Mouse (Mus musculus) lung, embryonic 16.5 days (tissue): Measurements from ENCODE around the gene Arpp19. TPM values are rescaled to one million over a fixed set of nuclear protein-coding genes. Genes with fewer than 3 reads are reported as not detected.

ENCODE experiments used
- ATAC-seq: fragments of 200-750 bp; cut with Nextera tagmentation; 2 replicates; pipeline ENCODE4 v1.8.0; 2017; ENCODE audit warnings: low read depth, mild to moderate bottlenecking, moderate library complexity
- H3K27ac ChIP-seq: fragments of 300-500 bp; sonication (generic); 2 replicates; pipeline ENCODE4 v1.5.1; 2014; ENCODE audit warnings: mild to moderate bottlenecking, control low read depth, low read length
- H3K27me3 ChIP-seq: fragments of 300-500 bp; sonication (generic); 2 replicates; pipeline ENCODE4 v1.6.1; 2014; ENCODE audit warnings: low read depth, low read length, mixed read lengths; ENCODE audit not compliant: control insufficient read depth, insufficient read depth
- H3K36me3 ChIP-seq: fragments of 300-500 bp; sonication (generic); 2 replicates; pipeline ENCODE4 v1.6.1; 2014; ENCODE audit warnings: low read length; ENCODE audit not compliant: control insufficient read depth, insufficient read depth
- H3K4me1 ChIP-seq: fragments of 300-500 bp; sonication (generic); replicated peaks from 2 replicates; pipeline ENCODE4 v1.6.1; 2014; ENCODE audit warnings: low read length, mixed read lengths; ENCODE audit not compliant: control insufficient read depth, insufficient read depth
- H3K4me2 ChIP-seq: fragments of 300-500 bp; sonication (generic); 2 replicates; pipeline ENCODE4 v1.6.1; 2014; ENCODE audit warnings: low read depth, low read length, control low read depth
- H3K4me3 ChIP-seq: fragments of 300-500 bp; sonication (generic); 2 replicates; pipeline ENCODE4 v1.5.1; 2014; ENCODE audit warnings: mild to moderate bottlenecking, low read length, control low read depth
- H3K9ac ChIP-seq: fragments of 300-500 bp; sonication (generic); 2 replicates; pipeline ENCODE4 v1.6.1; 2014; ENCODE audit warnings: low read length, control low read depth
- H3K9me3 ChIP-seq: fragments of 300-500 bp; sonication (generic); 2 replicates; pipeline ENCODE4 v1.6.1; 2016; ENCODE audit warnings: low read length; ENCODE audit not compliant: control insufficient read depth
- WGBS: fragments of 180-500 bp; shearing (Covaris S2); extraction: QIAGEN DNeasy Blood & Tissue Kit; methylation state at CpG from one replicate; pipeline ENCODE4 v1.1.7; 2014; 5-methylcytosine and 5-hydroxymethylcytosine counted together
- polyA plus RNA-seq: library from polyadenylated mRNA; unstranded; fragments of >200 nt; fragmentation: Nextera tagmentation; extraction: Ambion mirVana; gene quantifications from 2 replicates; pipeline ENCODE4 v1.2.1, GENCODE M21; 2015

Arpp19 gene
- polyA plus RNA-seq, result 257 and 306 TPM in 2 replicates

DNA sequence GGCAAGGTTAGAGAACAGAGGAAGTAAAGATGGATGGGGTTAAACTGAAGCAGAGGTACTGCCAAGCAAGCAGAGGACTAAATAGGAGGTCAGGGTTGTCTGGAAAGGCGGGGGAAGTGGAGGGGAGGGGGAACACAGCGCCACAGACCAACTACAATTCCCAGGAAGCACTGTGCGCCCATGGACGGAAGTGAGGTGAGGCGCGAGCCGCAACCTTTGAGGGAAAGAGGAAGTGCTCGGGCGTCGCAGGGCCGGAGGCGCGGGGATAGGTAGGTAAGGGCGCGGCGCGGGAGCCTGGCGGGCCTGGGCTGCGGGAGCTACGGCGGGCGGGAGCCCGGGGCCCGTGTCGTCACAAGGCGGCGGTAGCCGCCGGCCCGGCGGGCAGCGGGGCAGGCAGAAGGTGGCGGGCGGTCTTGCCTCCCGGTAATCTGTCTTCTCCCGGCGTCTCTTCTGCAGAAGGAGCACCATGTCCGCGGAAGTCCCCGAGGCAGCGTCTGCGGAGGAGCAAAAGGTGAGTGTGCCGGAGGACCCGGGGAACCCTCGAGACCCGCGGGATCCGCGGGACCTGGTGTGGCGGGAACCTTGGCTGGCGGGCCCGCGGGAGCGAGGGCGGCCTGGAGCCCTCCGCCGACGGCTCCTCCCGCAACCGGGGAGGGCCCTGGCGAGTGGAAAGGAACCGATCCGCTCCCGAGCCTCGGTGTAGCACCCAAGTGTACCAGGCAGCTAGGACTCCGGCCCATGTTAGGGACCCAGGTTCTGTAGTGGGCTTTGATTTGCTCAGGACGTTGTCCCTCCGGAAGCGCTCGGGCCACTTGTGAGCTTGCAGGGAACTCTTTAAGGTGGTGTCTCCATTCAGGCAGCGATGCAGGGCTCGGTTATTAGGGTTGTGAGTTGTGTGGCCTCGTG is at the start of gene Arpp19:
Gene Arpp19 (plus strand): TSS at position 164 of the 906 bp plus-strand sequence.
- H3K27ac ChIP-seq, result peak within 1 kb of the TSS; percentile 61
- H3K36me3 ChIP-seq, result no peaks in the 10 kb centered on the region; the same call in 1 of the 2 replicates
- H3K4me2 ChIP-seq, result peak within 1 kb of the TSS; percentile 68
- ATAC-seq, result peak; percentile 98
- H3K9me3 ChIP-seq, result no peaks in the 10 kb centered on the region
- H3K4me3 ChIP-seq, result peak within 1 kb of the TSS; percentile 99
- peak within 1 kb of the TSS; percentile 96 for H3K9ac ChIP-seq
- H3K27me3 ChIP-seq, result no peaks in the 10 kb centered on the region
- WGBS, result under 1% methylated on average over 69 of the region's 73 CpGs
- peaks cover 12% of the 10 kb centered on the region; the same call in 1 of the 2 replicates for H3K4me1 ChIP-seq

DNA sequence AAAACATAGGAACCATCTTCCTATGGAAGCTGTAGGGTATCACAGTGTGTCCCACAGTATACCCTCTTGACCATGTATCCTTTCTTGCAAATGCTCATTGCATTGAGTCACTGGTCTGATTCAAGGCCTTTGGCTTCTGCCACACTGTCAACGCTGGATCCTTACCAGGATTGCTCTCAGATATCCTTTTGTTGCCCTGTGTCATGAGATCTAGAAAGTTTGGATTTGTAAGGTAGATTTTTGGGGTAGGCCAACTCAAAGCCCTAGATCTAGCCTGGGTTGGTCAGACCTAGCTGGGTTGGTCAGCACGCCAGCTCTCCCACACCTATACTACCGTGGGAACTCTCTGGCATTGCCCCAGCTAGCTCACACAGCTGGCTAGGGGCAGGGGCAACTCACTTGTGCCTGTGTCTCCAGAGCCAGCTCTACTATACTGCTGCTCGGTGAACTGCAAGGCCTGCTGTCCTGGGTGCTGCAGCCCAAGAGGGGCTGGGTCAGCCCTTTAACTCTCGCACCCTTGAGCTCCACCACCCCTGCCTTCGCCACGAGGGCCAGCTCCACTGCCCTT is 48.4 kb upstream of the Arpp19 start:
- no peak overlapping the region for H3K4me2 ChIP-seq
- no peak overlapping the region for H3K27ac ChIP-seq
- no peaks in the 10 kb centered on the region for H3K36me3 ChIP-seq
- H3K9ac ChIP-seq, result no peak overlapping the region
- H3K4me3 ChIP-seq, result no peak overlapping the region
- no peaks in the 10 kb centered on the region for H3K4me1 ChIP-seq
- 84% methylated on average over 7 of the region's 7 CpGs for WGBS
- ATAC-seq, result no peak
- no peaks in the 10 kb centered on the region for H3K9me3 ChIP-seq
- H3K27me3 ChIP-seq, result no peaks in the 10 kb centered on the region

DNA sequence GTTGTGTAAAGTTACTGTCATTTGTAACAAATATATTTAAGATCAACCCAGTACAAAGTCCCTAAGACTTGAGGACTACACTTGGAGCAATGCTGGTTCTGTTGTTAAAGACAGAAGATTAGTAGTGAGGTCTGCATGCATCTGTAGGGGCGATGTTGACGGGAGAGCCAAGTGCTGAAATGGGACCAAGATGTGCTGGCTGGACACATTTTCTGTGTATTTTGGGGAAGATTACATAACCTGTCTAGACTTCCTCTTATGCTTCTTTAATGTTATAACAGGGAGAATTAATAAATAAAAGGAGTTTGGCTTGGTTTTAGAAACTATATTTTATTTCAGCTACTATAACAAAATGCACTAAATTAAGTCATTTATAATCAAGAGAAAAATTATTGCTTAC is 47.4 kb upstream of the Arpp19 start:
- Histone ChIP-seq H3K4me2 (no peak overlapping the region), H3K4me1 (no peaks in the 10 kb centered on the region), H3K36me3 (no peaks in the 10 kb centered on the region), H3K27ac (no peak overlapping the region), H3K9ac (no peak overlapping the region), H3K9me3 (no peaks in the 10 kb centered on the region), H3K27me3 (no peaks in the 10 kb centered on the region), H3K4me3 (no peak overlapping the region)
- ATAC-seq, result no peak
- 77% methylated on average over 2 of the region's 2 CpGs for WGBS

DNA sequence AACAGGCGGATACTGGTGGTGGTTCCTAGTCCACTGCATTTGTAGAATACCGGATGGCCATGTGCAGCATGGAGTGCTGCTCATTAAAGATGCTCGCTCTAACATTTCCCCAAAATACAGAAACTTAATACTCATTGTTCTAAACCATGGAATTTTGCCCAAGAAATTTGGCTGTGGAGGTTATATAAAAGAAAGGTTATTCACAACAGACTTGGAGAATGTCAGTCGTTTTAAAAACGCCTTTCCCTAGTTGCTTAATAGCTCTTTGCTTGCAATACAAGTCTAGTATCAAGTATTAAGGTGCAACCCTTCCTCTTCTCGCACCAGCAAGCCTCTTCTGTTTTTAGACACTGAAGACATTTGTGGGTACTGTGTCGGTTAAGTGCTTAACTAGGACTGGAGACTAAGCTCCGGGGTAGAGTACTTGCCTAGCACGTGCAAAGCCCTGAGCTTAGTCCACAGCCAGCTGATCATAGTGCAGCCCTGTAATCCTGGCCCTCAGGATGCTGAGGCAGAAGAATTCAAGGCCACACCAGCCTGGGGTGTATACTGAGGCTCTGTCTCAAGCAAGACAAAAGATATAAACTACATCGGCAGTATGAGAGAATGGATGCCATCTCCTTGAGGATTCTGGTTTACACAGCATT is 42.7 kb upstream of the Arpp19 start:
- Histone ChIP-seq H3K36me3 (no peaks in the 10 kb centered on the region), H3K27me3 (no peaks in the 10 kb centered on the region), H3K9ac (no peak overlapping the region), H3K4me2 (no peak overlapping the region), H3K9me3 (no peaks in the 10 kb centered on the region), H3K4me1 (no peaks in the 10 kb centered on the region; the same call in 1 of the 2 replicates), H3K4me3 (no peak overlapping the region), H3K27ac (no peak overlapping the region)
- 80% methylated on average over 10 of the region's 10 CpGs for WGBS
- ATAC-seq, result no peak

DNA sequence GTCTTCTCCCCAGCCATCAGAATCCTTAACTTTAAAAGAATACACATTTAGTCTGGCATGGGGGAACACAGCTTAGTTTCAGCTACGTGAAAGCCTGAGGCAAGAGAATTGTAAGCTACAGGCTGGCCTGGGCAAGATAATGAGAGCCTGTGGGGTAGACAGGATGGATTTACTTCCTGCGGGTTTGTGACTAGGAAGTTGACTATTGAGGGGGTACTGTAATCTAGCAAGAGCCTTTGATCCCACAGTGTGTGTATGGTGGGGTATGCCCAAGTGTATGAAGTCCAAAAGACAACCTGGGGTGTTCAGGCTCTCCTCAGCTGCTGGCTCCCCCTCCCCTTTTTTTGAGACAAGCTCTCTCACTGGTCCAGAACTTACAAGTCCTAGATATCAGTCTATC is 41.1 kb upstream of the Arpp19 start:
- no peak overlapping the region for H3K27ac ChIP-seq
- no peak for ATAC-seq

DNA sequence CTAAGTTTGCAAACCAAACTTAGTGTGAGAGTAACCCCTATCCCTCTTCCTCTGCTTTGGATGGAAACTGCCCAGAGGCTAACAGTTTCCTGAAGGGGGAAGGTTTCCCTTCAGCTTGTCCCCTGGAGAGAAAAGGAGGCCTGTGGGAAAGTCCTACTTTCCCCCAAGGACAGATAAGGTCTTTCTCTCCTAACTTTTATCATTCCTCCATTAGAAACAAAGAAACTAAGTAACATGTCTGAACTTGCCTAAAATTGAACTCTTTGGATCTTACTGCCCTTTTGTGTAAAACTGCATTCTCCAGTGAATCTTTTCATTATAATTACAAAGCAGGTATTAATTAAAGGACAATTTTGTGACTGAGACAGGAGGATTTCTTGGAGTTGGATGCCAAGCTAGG is 39.4 kb upstream of the Arpp19 start:
- no peaks in the 10 kb centered on the region for H3K36me3 ChIP-seq
- H3K27ac ChIP-seq, result no peak overlapping the region
- no peak overlapping the region for H3K4me3 ChIP-seq
- H3K4me1 ChIP-seq, result peaks cover 14% of the 10 kb centered on the region
- H3K9me3 ChIP-seq, result no peaks in the 10 kb centered on the region
- no peak for ATAC-seq
- no peaks in the 10 kb centered on the region for H3K27me3 ChIP-seq
- H3K9ac ChIP-seq, result no peak overlapping the region
- H3K4me2 ChIP-seq, result no peak overlapping the region

More for the DNA sequence above, 41.1 kb upstream of the Arpp19 start:
- WGBS, result 61% methylated on average over 2 of the region's 2 CpGs
- no peaks in the 10 kb centered on the region for H3K9me3 ChIP-seq
- peaks cover 4% of the 10 kb centered on the region for H3K4me1 ChIP-seq
- no peak overlapping the region for H3K9ac ChIP-seq
- H3K27me3 ChIP-seq, result no peaks in the 10 kb centered on the region
- H3K4me3 ChIP-seq, result no peak overlapping the region
- no peak overlapping the region for H3K4me2 ChIP-seq
- H3K36me3 ChIP-seq, result no peaks in the 10 kb centered on the region

DNA sequence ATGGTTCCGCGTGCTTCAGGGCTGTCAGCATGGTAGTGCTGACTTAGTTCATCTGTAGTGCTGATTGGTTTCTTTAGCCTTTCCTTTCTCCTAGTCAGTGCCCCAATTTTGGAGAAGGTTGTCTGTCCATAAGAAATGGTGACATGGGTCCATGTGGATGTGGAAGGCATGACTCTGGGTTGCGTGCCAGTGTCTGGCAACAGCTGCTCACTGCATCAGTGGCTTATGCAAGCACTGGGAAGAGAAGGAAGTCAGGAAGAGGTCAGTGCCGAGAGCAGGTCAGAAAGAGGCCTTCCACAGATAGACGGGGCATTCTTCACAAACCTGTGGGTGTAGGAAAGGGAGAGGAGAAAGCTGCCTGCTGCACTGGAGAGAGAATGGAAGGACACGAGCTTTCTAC is 36.4 kb upstream of the Arpp19 start:
- no peaks in the 10 kb centered on the region for H3K9me3 ChIP-seq
- H3K4me3 ChIP-seq, result no peak overlapping the region
- peaks cover 14% of the 10 kb centered on the region for H3K4me1 ChIP-seq
- no peak overlapping the region for H3K9ac ChIP-seq
- no peaks in the 10 kb centered on the region for H3K36me3 ChIP-seq
- ATAC-seq, result 0 out of 2 replicates have a peak, but pooled peaks have one; percentile 23
- H3K4me2 ChIP-seq, result no peak overlapping the region
- 65% methylated on average over 6 of the region's 6 CpGs for WGBS
- peak overlapping the region; percentile 53 for H3K27ac ChIP-seq
- H3K27me3 ChIP-seq, result no peaks in the 10 kb centered on the region

DNA sequence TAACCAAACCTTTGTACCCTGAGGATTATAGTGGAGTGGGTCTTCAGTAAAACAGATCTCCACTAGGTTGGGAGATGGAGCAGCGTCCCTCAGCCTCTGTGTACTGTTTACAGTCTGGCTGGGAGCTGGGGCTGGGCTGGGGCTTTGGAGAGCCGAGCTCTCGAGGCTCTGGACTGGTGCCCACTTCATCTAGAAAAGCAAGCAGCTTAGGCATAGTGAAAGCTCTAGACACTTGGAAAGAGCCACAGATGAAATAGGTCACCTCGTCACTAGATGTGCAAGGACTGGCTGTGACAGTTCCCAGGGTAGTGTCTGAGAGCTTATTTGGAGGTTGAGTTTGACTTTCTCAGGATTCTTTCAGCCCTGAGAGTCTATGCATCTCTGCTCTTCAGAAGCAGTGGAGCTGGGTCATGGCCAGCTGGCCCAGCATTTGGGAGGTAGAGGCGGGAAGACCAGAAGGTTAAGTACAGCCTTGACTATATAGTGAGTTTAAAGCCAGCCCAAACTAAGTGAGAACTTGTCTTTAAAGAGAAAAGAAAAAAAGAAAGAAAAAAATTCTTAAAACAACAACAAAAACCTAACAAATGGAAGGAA is 35.7 kb upstream of the Arpp19 start:
- Histone ChIP-seq H3K9ac (no peak overlapping the region), H3K27me3 (no peaks in the 10 kb centered on the region), H3K27ac (peak overlapping the region; percentile 53), H3K4me2 (0 out of 2 replicates have a peak overlapping the region, but pooled peaks have one; percentile 12), H3K4me3 (no peak overlapping the region), H3K4me1 (peaks cover 14% of the 10 kb centered on the region), H3K9me3 (no peaks in the 10 kb centered on the region), H3K36me3 (no peaks in the 10 kb centered on the region; the same call in 1 of the 2 replicates)
- ATAC-seq, result peak; percentile 95
- WGBS, result 20% methylated on average over 5 of the region's 5 CpGs

DNA sequence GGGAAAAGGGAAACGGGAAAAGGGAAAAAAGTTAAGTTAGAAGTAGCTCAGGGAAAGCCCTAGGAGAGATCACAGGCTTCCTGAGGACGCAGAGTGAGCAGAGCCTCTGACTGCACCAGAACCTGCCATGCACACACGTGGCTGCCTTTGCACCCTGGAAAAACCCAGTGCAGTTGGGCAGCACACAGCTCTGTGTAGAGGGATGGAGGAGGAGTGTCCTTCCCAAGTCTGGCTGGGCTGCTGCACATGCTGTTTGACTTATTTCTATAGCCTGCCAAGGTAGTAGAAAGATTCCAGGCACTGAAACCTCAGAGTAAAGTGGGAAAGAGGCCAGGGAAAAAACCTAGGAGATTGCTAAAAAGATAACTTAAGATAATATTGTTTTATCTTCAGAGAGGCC is 35.2 kb upstream of the Arpp19 start:
- 64% methylated on average over 3 of the region's 3 CpGs for WGBS
- Histone ChIP-seq H3K4me3 (no peak overlapping the region), H3K36me3 (no peaks in the 10 kb centered on the region; the same call in 1 of the 2 replicates), H3K4me1 (peaks cover 14% of the 10 kb centered on the region), H3K27me3 (no peaks in the 10 kb centered on the region), H3K4me2 (no peak overlapping the region), H3K27ac (no peak overlapping the region), H3K9ac (no peak overlapping the region), H3K9me3 (no peaks in the 10 kb centered on the region)
- ATAC-seq, result no peak
